ENCODE assay signal across 8 mouse cellular contexts in the genomic region with DNA sequence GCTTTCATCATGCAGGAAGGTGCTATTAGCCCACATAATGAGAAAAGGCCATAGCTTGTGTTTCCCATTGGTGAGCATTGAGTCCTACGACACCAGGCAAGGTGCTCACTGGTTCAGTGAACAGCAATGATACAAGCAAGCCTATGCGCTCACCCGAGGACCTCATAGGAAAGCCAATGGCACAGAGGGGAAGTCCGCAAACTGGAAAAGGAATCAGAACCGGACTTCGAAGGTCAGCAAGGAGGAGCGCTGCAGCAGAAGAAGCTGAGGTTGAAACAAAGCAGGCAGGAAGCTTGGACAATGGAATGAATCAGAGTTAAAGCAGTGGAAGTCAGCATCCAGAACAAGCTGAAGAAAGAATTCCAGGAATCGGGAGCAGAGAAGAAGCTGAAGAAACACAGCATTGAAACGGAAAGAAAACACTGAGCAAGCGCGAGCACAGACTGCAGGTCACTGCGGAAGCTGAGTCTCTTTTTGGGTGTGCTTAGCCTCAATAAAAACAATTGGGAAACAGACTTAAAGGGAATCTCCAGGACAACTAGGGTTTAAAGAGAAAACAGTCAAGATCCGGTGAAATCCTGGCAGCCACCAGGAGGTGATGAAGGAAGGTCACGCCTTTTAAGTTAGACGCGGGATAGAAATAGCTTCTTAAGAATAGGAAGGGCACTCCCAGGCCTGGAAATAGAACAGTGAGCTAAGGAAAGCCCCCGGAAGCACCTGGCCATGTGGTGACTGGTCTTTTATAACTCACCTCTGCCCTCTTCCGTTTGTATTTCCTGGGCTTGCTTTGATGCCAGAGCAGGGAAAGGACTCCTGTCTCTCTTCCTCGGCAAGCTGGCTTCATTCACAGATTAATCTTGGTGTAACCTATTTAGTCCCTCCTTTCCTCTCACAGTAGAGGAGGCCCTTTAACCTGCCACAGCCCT.
DNase-seq lines count a peak whose midpoint lies in the region; ATAC-seq and TF ChIP-seq lines count a peak whose summit lies in the region.

No protein-coding gene starts in this region.

- TF ChIP-seq EP300 in CH12.LX (IDR thresholded peaks at IDR 0.05; ENCODE audit: low read length), result peak; percentile 83
- peak; percentile 34; the same call in 1 of the 2 replicates for TF ChIP-seq EP300 in lung, postnatal 0 days (IDR thresholded peaks at IDR 0.05)

- peak; percentile 63 for ATAC-seq in inflammation-experienced regulatory T-cells, adult 6 months
- peak; percentile 80 for ATAC-seq in lung, postnatal 0 days
- no peak; the same call in 1 of the 2 replicates for ATAC-seq in neural tube, embryonic 15.5 days (ENCODE audit: low FRiP score)

- peak overlapping the region; percentile 66 for H3K4me2 ChIP-seq in CH12.LX (ENCODE audit: insufficient read depth, low read depth, poor library complexity, severe bottlenecking)
- peak overlapping the region; percentile 29; the same call in 1 of the 2 replicates for H3K4me2 ChIP-seq in lung, postnatal 0 days (replicated peaks; ENCODE audit: low read depth, low read length)
- H3K4me2 ChIP-seq in neural tube, embryonic 15.5 days, result no peak overlapping the region

- H3K9me3 ChIP-seq in CH12.LX (replicated peaks; ENCODE audit: low read length), result no peaks in the 10 kb centered on the region
- no peaks in the 10 kb centered on the region for H3K9me3 ChIP-seq in lung, postnatal 0 days (ENCODE audit: low read length)
- H3K9me3 ChIP-seq in neural tube, embryonic 15.5 days (replicated peaks), result no peaks in the 10 kb centered on the region

- H3K36me3 ChIP-seq in CH12.LX (replicated peaks in 1 of 2; ENCODE audit: control insufficient read depth in 1 of 2, insufficient read depth in 1 of 2, low read length in 1 of 2), result no peaks in the 10 kb centered on the region
- no peaks in the 10 kb centered on the region for H3K36me3 ChIP-seq in lung, postnatal 0 days (ENCODE audit: insufficient read depth, low read length)
- no peaks in the 10 kb centered on the region for H3K36me3 ChIP-seq in neural tube, embryonic 15.5 days

- no peak for TF ChIP-seq POLR2A in CH12.LX (IDR thresholded peaks at IDR 0.05; ENCODE audit: low read depth, low read length)

- TF ChIP-seq CTCF in CH12.LX (conservative IDR thresholded peaks at IDR 0.05 in 1 of 2, IDR thresholded peaks at IDR 0.05 in 1 of 2; ENCODE audit: low read depth in 2 of 2, low read length in 2 of 2), result peak in 1 of 2 experiments; percentile 8; a peak in 1 of 4 replicates
- TF ChIP-seq CTCF in lung, postnatal 0 days (IDR thresholded peaks at IDR 0.05), result no peak

- dilution Hi-C loops in CH12.LX (cut with MboI; ENCODE audit: extremely low pct_ligation_motif_present, extremely low pct_unique_long_range_greater_than_20kb, low sequenced_read_pairs), result no loop called here

- H3K4me3 ChIP-seq in CH12.LX (replicated peaks in 1 of 3; ENCODE audit: low read depth in 2 of 3, low read length in 2 of 3, poor library complexity in 1 of 3), result peak overlapping the region in 1 of 3 experiments; percentile 7
- no peak overlapping the region for H3K4me3 ChIP-seq in lung, postnatal 0 days (ENCODE audit: low read depth, low read length)
- H3K4me3 ChIP-seq in neural tube, embryonic 15.5 days (replicated peaks), result no peak overlapping the region

- WGBS in lung, postnatal 0 days, result 41% methylated on average over 19 of the region's 19 CpGs
- WGBS in neural tube, embryonic 15.5 days, result 71% methylated on average over 19 of the region's 19 CpGs

- no peaks in the 10 kb centered on the region for H3K79me2 ChIP-seq in CH12.LX (replicated peaks; ENCODE audit: control insufficient read depth, extremely low read depth, insufficient read depth, poor library complexity, severe bottlenecking)

- DNase-seq in CH12.LX (ENCODE audit: extremely low read depth), result peak; percentile 84
- DNase-seq in c-Kit-positive CD71-negative TER-119-negative erythroid progenitor cells, embryonic 14.5 days (ENCODE audit: low read depth), result peak; percentile 35
- peak; percentile 26 for DNase-seq in lung, postnatal 0 days (ENCODE audit: low spot score)
- peak; percentile 37 to 40 for DNase-seq in thymus, postnatal 10 days (ENCODE audit: low spot score in 2 of 2)
- DNase-seq in urinary bladder, adult 18-20 months (ENCODE audit: low spot score in 2 of 2), result no peak
- no peak for DNase-seq in urinary bladder, adult 2 months (ENCODE audit: low spot score)

- no peak overlapping the region for H3K27ac ChIP-seq in CH12.LX (ENCODE audit: insufficient read depth, low read depth)
- no peak overlapping the region for H3K27ac ChIP-seq in lung, postnatal 0 days (ENCODE audit: low read length)
- H3K27ac ChIP-seq in neural tube, embryonic 15.5 days (replicated peaks), result no peak overlapping the region

- H3K9ac ChIP-seq in CH12.LX (ENCODE audit: insufficient read depth, low read depth), result no peak overlapping the region; the same call in 1 of the 2 replicates
- H3K9ac ChIP-seq in lung, postnatal 0 days (replicated peaks; ENCODE audit: low read depth), result no peak overlapping the region
- H3K9ac ChIP-seq in neural tube, embryonic 15.5 days (replicated peaks), result no peak overlapping the region

- peaks cover 19 to 49% of the 10 kb centered on the region in 2 experiments; a peak in 3 of 4 replicates for H3K4me1 ChIP-seq in CH12.LX (ENCODE audit: control insufficient read depth in 1 of 2, insufficient read depth in 2 of 2)
- no peaks in the 10 kb centered on the region for H3K4me1 ChIP-seq in lung, postnatal 0 days (ENCODE audit: insufficient read depth, low read depth, low read length)
- peaks cover 3% of the 10 kb centered on the region; the same call in 1 of the 2 replicates for H3K4me1 ChIP-seq in neural tube, embryonic 15.5 days

- in situ Hi-C loops in CH12.LX (cut with MboI; ENCODE audit: low pct_ligation_motif_present, low pct_unique_long_range_greater_than_20kb, low sequenced_read_pairs), result loop anchor here (10.0 kb wide), 1 partner anchor 234 kb away; no protein-coding TSS in a partner anchor

- no peak; the same call in 1 of the 2 replicates for TF ChIP-seq RAD21 in CH12.LX (IDR thresholded peaks at IDR 0.05; ENCODE audit: low read depth, low read length)

- peaks cover 2% of the 10 kb centered on the region for H3K27me3 ChIP-seq in CH12.LX (replicated peaks)
- H3K27me3 ChIP-seq in lung, postnatal 0 days (replicated peaks; ENCODE audit: insufficient read depth, low read length), result no peaks in the 10 kb centered on the region
- H3K27me3 ChIP-seq in neural tube, embryonic 15.5 days (replicated peaks), result no peaks in the 10 kb centered on the region

TF ChIP-seq in CH12.LX, 34 proteins besides CTCF, POLR2A, EP300 and RAD21 (continues in another document):
- TF ChIP-seq SIN3A (IDR thresholded peaks at IDR 0.05; ENCODE audit: low read length) (no peak), MXI1 (IDR thresholded peaks at IDR 0.05; ENCODE audit: low read depth, low read length) (0 out of 2 replicates have a peak, but pooled peaks have one; percentile 15), MEF2A (IDR thresholded peaks at IDR 0.05; ENCODE audit: borderline replicate concordance, low read depth, low read length) (peak; percentile 99), NRF1 (IDR thresholded peaks at IDR 0.05; ENCODE audit: low read depth, low read length) (peak; percentile 65), POLR2AphosphoS2 (IDR thresholded peaks at IDR 0.05; ENCODE audit: low read depth, low read length) (no peak), GABPA (IDR thresholded peaks at IDR 0.05; ENCODE audit: insufficient replicate concordance, low read depth, low read length) (no peak), MAZ (IDR thresholded peaks at IDR 0.05; ENCODE audit: low read depth, low read length) (no peak), JUND (conservative IDR thresholded peaks at IDR 0.05; ENCODE audit: low read depth, low read length) (no peak), ETS1 (conservative IDR thresholded peaks at IDR 0.05; ENCODE audit: low read depth, low read length) (peak; percentile 90), TCF12 (IDR thresholded peaks at IDR 0.05; ENCODE audit: low read depth, low read length) (peak; percentile 91), KAT2A (IDR thresholded peaks at IDR 0.05; ENCODE audit: insufficient replicate concordance, low read length) (no peak), SMC3 (IDR thresholded peaks at IDR 0.05; ENCODE audit: low read depth, low read length) (no peak), ZC3H11A (IDR thresholded peaks at IDR 0.05; ENCODE audit: low read depth, low read length) (no peak), CHD2 (IDR thresholded peaks at IDR 0.05; ENCODE audit: low read length) (no peak), CHD1 (IDR thresholded peaks at IDR 0.05; ENCODE audit: low read depth, low read length) (no peak), MAX (IDR thresholded peaks at IDR 0.05; ENCODE audit: low read length) (peak; percentile 62; the same call in 1 of the 2 replicates), BHLHE40 (IDR thresholded peaks at IDR 0.05; ENCODE audit: low read depth, low read length) (peak; percentile 80), MAFK (IDR thresholded peaks at IDR 0.05; ENCODE audit: insufficient replicate concordance, low read length) (no peak), RCOR1 (conservative IDR thresholded peaks at IDR 0.05; ENCODE audit: low read depth, low read length) (no peak), TBP (conservative IDR thresholded peaks at IDR 0.05; ENCODE audit: low read depth, low read length) (peak; percentile 33; the same call in 1 of the 2 replicates), E2F4 (IDR thresholded peaks at IDR 0.05; ENCODE audit: insufficient replicate concordance, low read depth, low read length) (no peak), ZMIZ1 (IDR thresholded peaks at IDR 0.05; ENCODE audit: low read depth, low read length) (no peak), USF1 (IDR thresholded peaks at IDR 0.05; ENCODE audit: low read depth, low read length) (no peak), JUN (IDR thresholded peaks at IDR 0.05; ENCODE audit: insufficient read depth, low read depth, low read length) (peak; percentile 40; the same call in 1 of the 2 replicates), ZKSCAN1 (IDR thresholded peaks at IDR 0.05; ENCODE audit: borderline replicate concordance, low read depth, low read length) (no peak; the same call in 1 of the 2 replicates), MYC (IDR thresholded peaks at IDR 0.05; ENCODE audit: low read depth, low read length) (0 out of 2 replicates have a peak, but pooled peaks have one; percentile 58), IRF4 (IDR thresholded peaks at IDR 0.05; ENCODE audit: low read depth, low read length) (peak; percentile 71), ZNF384 (IDR thresholded peaks at IDR 0.05; ENCODE audit: low read depth, low read length) (no peak), HCFC1 (IDR thresholded peaks at IDR 0.05; ENCODE audit: low read depth, low read length) (no peak), USF2 (conservative IDR thresholded peaks at IDR 0.05; ENCODE audit: low read depth, low read length) (no peak), ELF1 (IDR thresholded peaks at IDR 0.05; ENCODE audit: low read depth, low read length) (peak; percentile 54; the same call in 1 of the 2 replicates), UBTF (IDR thresholded peaks at IDR 0.05; ENCODE audit: low read depth, low read length) (no peak)

Comparison
In these comparisons a context has a peak if more than half of its experiments do, and no peak if none do; other contexts are left out.
1. DNase-seq: peak in CH12.LX (single experiment), c-Kit-positive CD71-negative TER-119-negative erythroid progenitor cells, embryonic 14.5 days (single experiment), lung, postnatal 0 days (single experiment) and thymus, postnatal 10 days (2 of 2); none in urinary bladder, adult 18-20 months (0 of 2) and urinary bladder, adult 2 months (single experiment).